Mouse (Mus musculus) C3H10T1/2 (cell line): ENCODE results near the gene Btbd35f1. TPM values are rescaled to one million over a fixed set of nuclear protein-coding genes. Genes with fewer than 3 reads are reported as not detected.

Experiments used
- polyA plus RNA-seq, 2 experiments: library from polyadenylated mRNA; unstranded; fragments of >200 nt; fragmentation: generic; extraction: Trizol; gene quantifications; one replicate each; pipeline ENCODE4 v1.2.1; 2012; ENCODE audit warnings: missing spikeins in 2 of 2

Gene Btbd35f1
- polyA plus RNA-seq = not detected

GRCm38 (mm10) chrX:32559755-32560154 is at the start of gene Btbd35f1:
Btbd35f1 (plus strand) TSS chrX:32560055.

Other genes starting within 250 kb of the Btbd35f1 start
- gene Gm5926, start 90.7 kb downstream of the Btbd35f1 start, polyA plus RNA-seq = not detected
- gene Btbd35f21, start 166.1 kb downstream of the Btbd35f1 start, polyA plus RNA-seq = not detected